Mouse (Mus musculus): ENCODE results near the gene Taar3. TPM values are rescaled to one million over a fixed set of nuclear protein-coding genes. Genes with fewer than 3 reads are reported as not detected.
A peak's percentile ranks its signal among the peaks of the same experiment; 100 is the strongest.

The Taar3 gene
- not detected in 2 replicates for polyA plus RNA-seq (2015; fragmentation: Nextera tagmentation; extraction: Ambion mirVana)

DNA sequence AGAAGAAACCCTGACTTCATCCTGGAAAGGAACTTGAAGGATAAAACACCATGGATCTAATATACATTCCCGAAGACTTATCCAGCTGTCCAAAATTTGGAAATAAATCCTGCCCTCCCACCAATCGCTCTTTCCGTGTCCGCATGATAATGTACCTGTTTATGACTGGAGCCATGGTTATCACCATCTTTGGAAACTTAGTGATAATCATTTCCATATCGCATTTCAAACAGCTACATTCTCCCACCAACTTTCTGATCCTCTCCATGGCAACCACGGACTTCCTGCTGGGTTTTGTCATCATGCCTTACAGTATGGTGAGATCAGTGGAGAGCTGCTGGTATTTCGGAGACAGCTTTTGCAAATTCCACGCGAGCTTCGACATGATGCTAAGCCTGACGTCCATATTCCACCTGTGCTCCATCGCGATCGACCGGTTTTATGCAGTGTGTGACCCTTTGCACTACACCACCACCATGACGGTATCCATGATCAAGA, at the start of gene Taar3:
TSS of gene Taar3 (plus strand) at position 51 of the 498 bp plus-strand sequence.
- no peaks in the 10 kb centered on the region for H3K4me1 ChIP-seq (replicated peaks; ENCODE audit: control insufficient read depth, insufficient read depth, low read length)
- whole genome bisulfite sequencing = 87% methylated on average over 16 of the region's 16 CpGs
- H3K4me2 ChIP-seq (ENCODE audit: low read length) = no peak within 1 kb of the TSS
- H3K27me3 ChIP-seq (replicated peaks; ENCODE audit: control insufficient read depth, insufficient read depth, low read length) = no peaks in the 10 kb centered on the region
- no peak within 1 kb of the TSS for H3K4me3 ChIP-seq (replicated peaks; ENCODE audit: low read length)
- ATAC-seq = 0 out of 2 replicates have a peak, but pooled peaks have one; percentile 20
- H3K9ac ChIP-seq (replicated peaks; ENCODE audit: low read depth, low read length) = no peak within 1 kb of the TSS
- H3K27ac ChIP-seq (ENCODE audit: low read length) = no peak within 1 kb of the TSS
- no peaks in the 10 kb centered on the region for H3K9me3 ChIP-seq (ENCODE audit: control insufficient read depth, low read length)
- no peaks in the 10 kb centered on the region for H3K36me3 ChIP-seq (ENCODE audit: control insufficient read depth, insufficient read depth)

DNA sequence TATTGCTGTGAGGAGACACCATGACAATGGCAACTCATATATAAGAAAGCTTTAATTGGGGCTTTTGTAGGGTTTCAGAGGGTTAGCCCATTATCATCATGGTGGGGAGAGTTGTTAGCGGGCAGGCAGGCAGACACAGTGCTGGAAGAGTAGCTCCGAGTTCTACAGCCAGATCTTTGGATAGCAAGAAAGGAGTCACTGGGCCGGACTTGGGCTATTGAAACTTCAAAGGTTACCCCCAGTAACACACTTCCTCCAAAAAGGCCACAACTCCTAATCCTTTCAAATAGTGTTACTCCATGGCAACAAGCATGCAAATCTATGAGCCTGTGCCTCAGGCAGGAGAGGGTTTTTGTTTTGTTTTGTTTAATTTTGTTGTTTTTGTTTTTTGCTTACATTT, 48.2 kb upstream of the Taar3 start:
- 13% methylated on average over 3 of the region's 3 CpGs for WGBS
- Histone ChIP-seq H3K27me3 (replicated peaks; ENCODE audit: control insufficient read depth, insufficient read depth, low read length) (no peaks in the 10 kb centered on the region), H3K9ac (replicated peaks; ENCODE audit: low read depth, low read length) (no peak overlapping the region), H3K9me3 (ENCODE audit: control insufficient read depth, low read length) (no peaks in the 10 kb centered on the region), H3K4me3 (replicated peaks; ENCODE audit: low read length) (no peak overlapping the region), H3K4me2 (ENCODE audit: low read length) (no peak overlapping the region), H3K4me1 (replicated peaks; ENCODE audit: control insufficient read depth, insufficient read depth, low read length) (no peaks in the 10 kb centered on the region; the same call in 1 of the 2 replicates), H3K27ac (ENCODE audit: low read length) (no peak overlapping the region), H3K36me3 (ENCODE audit: control insufficient read depth, insufficient read depth) (no peaks in the 10 kb centered on the region)
- ATAC-seq = peak; percentile 78

DNA sequence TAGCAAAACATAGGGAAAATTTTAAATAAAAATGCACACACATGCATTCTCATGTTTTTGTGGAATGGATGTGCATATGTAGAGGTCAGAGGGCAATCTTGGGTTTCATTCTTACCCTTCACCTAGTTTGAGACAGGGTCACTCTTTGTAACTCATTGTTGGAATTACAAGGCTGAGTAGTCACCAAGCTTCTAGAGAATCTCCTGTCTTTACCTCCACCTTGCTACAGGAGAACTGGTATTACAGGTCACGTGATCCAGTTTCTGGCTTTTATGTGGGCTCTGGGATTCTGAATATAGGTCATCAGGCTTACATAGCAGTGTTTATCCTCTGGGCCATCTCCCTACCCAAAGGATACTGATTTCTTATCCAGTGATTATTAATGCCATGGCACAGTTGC, 43.7 kb upstream of the Taar3 start:
- ATAC-seq = no peak
- no peaks in the 10 kb centered on the region for H3K36me3 ChIP-seq (ENCODE audit: control insufficient read depth, insufficient read depth)
- no peak overlapping the region for H3K9ac ChIP-seq (replicated peaks; ENCODE audit: low read depth, low read length)
- H3K27ac ChIP-seq (ENCODE audit: low read length) = no peak overlapping the region
- no peak overlapping the region for H3K4me3 ChIP-seq (replicated peaks; ENCODE audit: low read length)
- 97% methylated on average over 1 of the region's 1 CpGs for WGBS
- no peaks in the 10 kb centered on the region for H3K9me3 ChIP-seq (ENCODE audit: control insufficient read depth, low read length)
- no peaks in the 10 kb centered on the region for H3K27me3 ChIP-seq (replicated peaks; ENCODE audit: control insufficient read depth, insufficient read depth, low read length)
- H3K4me2 ChIP-seq (ENCODE audit: low read length) = no peak overlapping the region
- H3K4me1 ChIP-seq (replicated peaks; ENCODE audit: control insufficient read depth, insufficient read depth, low read length) = no peaks in the 10 kb centered on the region; the same call in 1 of the 2 replicates

DNA sequence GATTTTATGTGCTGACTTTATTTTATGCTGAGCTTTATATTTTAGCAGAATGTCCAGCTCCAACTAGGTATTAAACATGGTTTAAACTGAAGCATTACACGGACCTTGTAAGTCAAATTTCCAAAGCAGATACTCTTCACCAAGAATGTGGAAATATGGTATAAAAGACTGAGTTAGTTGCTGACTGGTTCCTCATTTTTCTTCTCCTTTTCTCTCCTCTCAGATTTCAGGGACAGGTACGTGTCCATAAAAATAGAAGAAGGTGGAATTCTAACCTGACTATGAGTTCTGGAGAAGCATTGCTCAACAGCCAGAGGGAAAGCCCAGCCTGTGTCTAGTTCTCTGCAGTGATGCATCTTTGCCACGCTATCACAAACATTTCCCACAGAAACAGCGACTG, 29.3 kb upstream of the Taar3 start, which contains the start of gene Taar1:
TSS of gene Taar1 (plus strand) at position 301 of the 400 bp plus-strand sequence.
- no peaks in the 10 kb centered on the region for H3K27me3 ChIP-seq (replicated peaks; ENCODE audit: control insufficient read depth, insufficient read depth, low read length)
- 92% methylated on average over 4 of the region's 4 CpGs for WGBS
- no peaks in the 10 kb centered on the region for H3K9me3 ChIP-seq (ENCODE audit: control insufficient read depth, low read length)
- no peak within 1 kb of the TSS for H3K9ac ChIP-seq (replicated peaks; ENCODE audit: low read depth, low read length)
- H3K27ac ChIP-seq (ENCODE audit: low read length) = no peak within 1 kb of the TSS
- H3K4me1 ChIP-seq (replicated peaks; ENCODE audit: control insufficient read depth, insufficient read depth, low read length) = no peaks in the 10 kb centered on the region
- H3K36me3 ChIP-seq (ENCODE audit: control insufficient read depth, insufficient read depth) = no peaks in the 10 kb centered on the region
- H3K4me3 ChIP-seq (replicated peaks; ENCODE audit: low read length) = no peak within 1 kb of the TSS
- H3K4me2 ChIP-seq (ENCODE audit: low read length) = no peak within 1 kb of the TSS
- no peak for ATAC-seq

DNA sequence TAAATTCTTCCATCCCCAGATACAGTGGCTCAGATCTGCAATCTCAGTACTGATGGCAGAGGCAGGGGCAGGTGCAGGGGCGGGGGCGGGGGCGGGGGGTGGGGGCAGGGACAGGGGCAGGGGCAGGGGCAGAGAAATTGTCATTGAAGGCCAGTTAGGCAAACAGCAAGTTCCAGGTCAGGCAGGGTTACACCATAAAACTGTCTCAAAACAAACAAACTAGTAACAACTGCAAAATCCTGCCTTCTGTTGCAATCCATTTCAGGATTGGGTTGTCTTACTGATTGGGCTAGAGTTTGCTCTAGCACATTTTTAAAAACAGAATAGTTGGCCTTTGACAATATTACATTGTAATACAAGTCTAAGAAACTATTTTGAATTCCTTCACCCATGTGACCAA, 26.9 kb upstream of the Taar3 start:
- no peaks in the 10 kb centered on the region for H3K36me3 ChIP-seq (ENCODE audit: control insufficient read depth, insufficient read depth)
- H3K4me1 ChIP-seq (replicated peaks; ENCODE audit: control insufficient read depth, insufficient read depth, low read length) = no peaks in the 10 kb centered on the region
- no peak for ATAC-seq
- no peaks in the 10 kb centered on the region for H3K9me3 ChIP-seq (ENCODE audit: control insufficient read depth, low read length)
- H3K4me3 ChIP-seq (replicated peaks; ENCODE audit: low read length) = no peak overlapping the region
- no peak overlapping the region for H3K9ac ChIP-seq (replicated peaks; ENCODE audit: low read depth, low read length)
- no peak overlapping the region for H3K27ac ChIP-seq (ENCODE audit: low read length)
- no peak overlapping the region for H3K4me2 ChIP-seq (ENCODE audit: low read length)
- no peaks in the 10 kb centered on the region for H3K27me3 ChIP-seq (replicated peaks; ENCODE audit: control insufficient read depth, insufficient read depth, low read length)
- WGBS = 83% methylated on average over 3 of the region's 3 CpGs

DNA sequence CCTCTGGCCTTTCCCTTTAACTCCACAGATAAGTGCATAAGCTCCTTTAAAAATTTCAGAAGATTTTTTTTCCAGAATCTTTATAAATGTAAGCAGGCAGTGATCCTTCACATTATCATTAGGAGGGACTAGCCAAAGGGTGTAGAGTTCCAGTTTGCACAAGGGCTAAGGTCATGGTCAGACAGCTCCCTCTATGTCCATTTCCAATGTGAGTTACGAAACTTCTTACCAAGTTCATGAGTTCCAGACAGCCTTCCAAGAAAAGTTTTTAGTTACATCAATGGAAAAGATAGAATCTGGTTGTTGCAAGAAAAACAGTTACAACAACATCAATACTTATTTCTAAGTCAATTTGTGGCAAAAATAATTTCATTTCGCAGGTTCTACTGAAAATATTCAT, 25.4 kb upstream of the Taar3 start:
- Histone ChIP-seq H3K4me3 (replicated peaks; ENCODE audit: low read length) (no peak overlapping the region), H3K27me3 (replicated peaks; ENCODE audit: control insufficient read depth, insufficient read depth, low read length) (no peaks in the 10 kb centered on the region), H3K4me2 (ENCODE audit: low read length) (no peak overlapping the region), H3K27ac (ENCODE audit: low read length) (no peak overlapping the region), H3K36me3 (ENCODE audit: control insufficient read depth, insufficient read depth) (no peaks in the 10 kb centered on the region), H3K9ac (replicated peaks; ENCODE audit: low read depth, low read length) (no peak overlapping the region), H3K4me1 (replicated peaks; ENCODE audit: control insufficient read depth, insufficient read depth, low read length) (no peaks in the 10 kb centered on the region), H3K9me3 (ENCODE audit: control insufficient read depth, low read length) (no peaks in the 10 kb centered on the region)
- 85% methylated on average over 2 of the region's 2 CpGs for WGBS
- no peak for ATAC-seq

DNA sequence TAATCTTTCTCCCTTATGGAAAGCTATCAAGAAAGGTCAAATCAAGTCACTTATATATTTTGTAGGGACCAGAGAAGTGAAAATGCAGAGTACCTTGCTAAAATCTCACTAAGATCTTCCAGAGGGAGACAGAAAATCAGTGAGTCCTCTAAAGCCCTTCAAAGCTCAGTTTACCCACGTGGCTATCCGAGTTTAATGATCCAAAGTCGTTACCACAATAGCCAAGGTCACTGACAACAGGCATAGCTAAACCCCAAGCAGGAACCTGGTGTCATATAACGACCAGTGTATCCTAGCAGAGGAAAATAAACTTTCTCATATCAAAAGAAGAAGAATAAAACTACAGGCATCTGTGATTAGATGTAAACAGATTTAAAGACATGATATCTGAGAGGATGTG, 11.7 kb upstream of the Taar3 start:
- Histone ChIP-seq H3K27ac (ENCODE audit: low read length) (no peak overlapping the region), H3K27me3 (replicated peaks; ENCODE audit: control insufficient read depth, insufficient read depth, low read length) (no peaks in the 10 kb centered on the region), H3K9ac (replicated peaks; ENCODE audit: low read depth, low read length) (no peak overlapping the region), H3K4me3 (replicated peaks; ENCODE audit: low read length) (no peak overlapping the region), H3K4me2 (ENCODE audit: low read length) (no peak overlapping the region), H3K36me3 (ENCODE audit: control insufficient read depth, insufficient read depth) (no peaks in the 10 kb centered on the region), H3K9me3 (ENCODE audit: control insufficient read depth, low read length) (no peaks in the 10 kb centered on the region), H3K4me1 (replicated peaks; ENCODE audit: control insufficient read depth, insufficient read depth, low read length) (no peaks in the 10 kb centered on the region)
- 37% methylated on average over 4 of the region's 4 CpGs for WGBS
- ATAC-seq = no peak

DNA sequence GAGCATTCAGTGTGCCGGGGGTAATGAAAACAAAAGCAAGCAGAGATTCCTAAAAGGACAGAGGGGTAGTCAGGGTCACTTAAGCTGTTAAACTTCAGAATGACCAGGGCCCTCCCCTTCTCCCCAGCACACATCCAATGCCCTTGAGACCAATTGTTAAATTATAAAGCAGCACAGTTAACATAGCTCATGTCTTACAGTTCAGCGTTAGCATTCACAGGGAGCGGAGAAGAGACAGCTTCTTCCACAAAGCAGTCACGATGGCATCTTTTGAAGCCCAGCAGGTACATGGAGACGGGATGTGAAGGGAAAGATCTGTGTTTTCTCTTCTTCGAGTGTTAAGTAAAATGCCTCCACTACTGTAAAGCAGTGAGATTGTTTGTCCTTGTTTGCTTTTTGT, 11.0 kb upstream of the Taar3 start, which contains the start of gene Taar2:
TSS of gene Taar2 (plus strand) at position 261 of the 400 bp plus-strand sequence.
- Histone ChIP-seq H3K4me2 (ENCODE audit: low read length) (no peak within 1 kb of the TSS), H3K4me3 (replicated peaks; ENCODE audit: low read length) (no peak within 1 kb of the TSS), H3K36me3 (ENCODE audit: control insufficient read depth, insufficient read depth) (no peaks in the 10 kb centered on the region), H3K9me3 (ENCODE audit: control insufficient read depth, low read length) (no peaks in the 10 kb centered on the region), H3K27ac (ENCODE audit: low read length) (no peak within 1 kb of the TSS), H3K27me3 (replicated peaks; ENCODE audit: control insufficient read depth, insufficient read depth, low read length) (no peaks in the 10 kb centered on the region), H3K9ac (replicated peaks; ENCODE audit: low read depth, low read length) (no peak within 1 kb of the TSS), H3K4me1 (replicated peaks; ENCODE audit: control insufficient read depth, insufficient read depth, low read length) (no peaks in the 10 kb centered on the region)
- no peak for ATAC-seq
- 42% methylated on average over 6 of the region's 6 CpGs for WGBS

DNA sequence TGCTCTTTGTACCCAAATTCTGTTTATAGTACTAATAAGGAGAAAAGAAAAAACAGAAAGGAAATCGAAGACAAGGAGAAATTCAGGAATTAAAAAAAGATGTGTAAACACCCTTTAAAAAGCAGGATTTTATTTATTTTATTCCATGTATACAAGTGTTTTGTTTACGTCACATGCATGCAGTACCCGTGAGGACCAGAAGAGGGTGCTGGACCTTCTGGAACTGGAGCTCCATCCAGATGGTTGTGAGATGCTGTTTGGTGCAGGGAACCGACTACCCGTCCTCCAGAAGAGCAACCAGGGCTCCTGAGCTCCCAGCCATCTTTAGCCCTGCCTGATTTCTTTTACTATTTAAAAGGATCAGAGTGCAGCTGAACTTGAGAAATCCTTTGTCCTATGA, 6.9 kb upstream of the Taar3 start:
- H3K36me3 ChIP-seq (ENCODE audit: control insufficient read depth, insufficient read depth) = no peaks in the 10 kb centered on the region
- H3K27ac ChIP-seq (ENCODE audit: low read length) = no peak overlapping the region
- H3K4me1 ChIP-seq (replicated peaks; ENCODE audit: control insufficient read depth, insufficient read depth, low read length) = no peaks in the 10 kb centered on the region
- WGBS = 76% methylated on average over 5 of the region's 5 CpGs
- no peaks in the 10 kb centered on the region for H3K27me3 ChIP-seq (replicated peaks; ENCODE audit: control insufficient read depth, insufficient read depth, low read length)
- H3K9me3 ChIP-seq (ENCODE audit: control insufficient read depth, low read length) = no peaks in the 10 kb centered on the region
- no peak for ATAC-seq
- no peak overlapping the region for H3K4me3 ChIP-seq (replicated peaks; ENCODE audit: low read length)
- no peak overlapping the region for H3K9ac ChIP-seq (replicated peaks; ENCODE audit: low read depth, low read length)
- no peak overlapping the region for H3K4me2 ChIP-seq (ENCODE audit: low read length)

DNA sequence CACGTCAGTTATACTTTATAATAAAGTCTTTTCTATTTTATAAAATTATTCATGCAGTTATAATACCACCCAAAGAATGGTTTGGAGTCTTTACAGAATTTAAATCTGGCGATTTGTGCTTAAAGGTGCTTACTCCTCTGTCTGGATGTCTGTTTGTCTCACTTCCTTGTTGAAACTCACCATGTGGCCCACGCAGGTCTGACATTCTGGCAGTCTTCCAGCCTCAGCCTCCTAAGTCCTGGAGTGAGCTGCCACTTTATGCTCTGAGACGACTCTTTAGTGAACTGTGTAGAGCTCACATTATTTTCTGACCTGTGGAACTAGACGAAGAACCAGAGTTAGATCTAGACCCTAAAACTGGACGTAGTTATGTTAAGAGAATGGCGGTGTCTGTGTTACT, 1.3 kb upstream of the Taar3 start:
- H3K9me3 ChIP-seq (ENCODE audit: control insufficient read depth, low read length) = no peaks in the 10 kb centered on the region
- no peaks in the 10 kb centered on the region for H3K36me3 ChIP-seq (ENCODE audit: control insufficient read depth, insufficient read depth)
- no peak overlapping the region for H3K4me2 ChIP-seq (ENCODE audit: low read length)
- 51% methylated on average over 7 of the region's 7 CpGs for WGBS
- no peak overlapping the region for H3K4me3 ChIP-seq (replicated peaks; ENCODE audit: low read length)
- no peak overlapping the region for H3K9ac ChIP-seq (replicated peaks; ENCODE audit: low read depth, low read length)
- H3K27ac ChIP-seq (ENCODE audit: low read length) = no peak overlapping the region
- H3K27me3 ChIP-seq (replicated peaks; ENCODE audit: control insufficient read depth, insufficient read depth, low read length) = no peaks in the 10 kb centered on the region
- no peak for ATAC-seq
- no peaks in the 10 kb centered on the region for H3K4me1 ChIP-seq (replicated peaks; ENCODE audit: control insufficient read depth, insufficient read depth, low read length)
